Mouse (Mus musculus) hindbrain, postnatal 0 days (tissue): Measurements from ENCODE around the gene Gpr31b. TPM values are rescaled to one million over a fixed set of nuclear protein-coding genes. Genes with fewer than 3 reads are reported as not detected.
A peak's percentile ranks its signal among the peaks of the same experiment; 100 is the strongest.
"Not testable (repeated sequence)": the region's sequence is repeated elsewhere in the genome, so short reads cannot be mapped to it uniquely, and the experiment has no call there.

Experiments
- ATAC-seq: fragments of 200-750 bp; cut with Nextera tagmentation; 2 replicates; pipeline ENCODE4 v1.8.0; 2017; ENCODE audit warnings: mild to moderate bottlenecking, moderate TSS enrichment, moderate library complexity
- DNase-seq: peaks from one replicate; pipeline ENCODE4 v3.0.0-alpha.2; 2015; ENCODE audit warnings: low spot score
- H3K27ac ChIP-seq: fragments of 300-500 bp; sonication (generic); 2 replicates; pipeline ENCODE4 v1.5.1; 2014; ENCODE audit warnings: mild to moderate bottlenecking
- H3K27me3 ChIP-seq: fragments of 300-500 bp; sonication (generic); 2 replicates; pipeline ENCODE4 v1.6.1; 2014; ENCODE audit warnings: low read length, mixed read lengths; ENCODE audit not compliant: insufficient read depth
- H3K36me3 ChIP-seq: fragments of 300-500 bp; sonication (generic); 2 replicates; pipeline ENCODE4 v1.6.1; 2014; ENCODE audit warnings: low read length, mixed read lengths; ENCODE audit not compliant: insufficient read depth
- H3K4me1 ChIP-seq: fragments of 300-500 bp; sonication (generic); 2 replicates; pipeline ENCODE4 v1.6.1; 2014; ENCODE audit warnings: antibody characterized with exemption, low read length, mixed read lengths; ENCODE audit not compliant: insufficient read depth
- H3K4me2 ChIP-seq: fragments of 300-500 bp; sonication (generic); 2 replicates; pipeline ENCODE4 v1.6.1; 2014; ENCODE audit warnings: low read depth, mild to moderate bottlenecking, low read length, moderate library complexity, mixed read lengths
- H3K4me3 ChIP-seq: fragments of 300-500 bp; sonication (generic); 2 replicates; pipeline ENCODE4 v1.5.1; 2014; ENCODE audit warnings: low read length
- H3K9ac ChIP-seq: fragments of 300-500 bp; sonication (generic); replicated peaks from 2 replicates; pipeline ENCODE4 v1.6.1; 2014; ENCODE audit warnings: mild to moderate bottlenecking, low read length, moderate library complexity, mixed read lengths
- H3K9me3 ChIP-seq: fragments of 300-500 bp; sonication (generic); 2 replicates; pipeline ENCODE4 v1.6.1; 2016; ENCODE audit warnings: low read length, mixed read lengths
- CTCF ChIP-seq: IDR thresholded peaks from 2 replicates; pipeline ENCODE4 v1.5.1; 2016; ENCODE audit warnings: antibody characterized with exemption, control low read depth, low read depth
- WGBS: fragments of 180-500 bp; shearing (Covaris S2); extraction: QIAGEN DNeasy Blood & Tissue Kit; methylation state at CpG from one replicate; pipeline ENCODE4 v1.1.7; 2014; 5-methylcytosine and 5-hydroxymethylcytosine counted together
- polyA plus RNA-seq: library from polyadenylated mRNA; unstranded; fragments of >200 nt; fragmentation: Nextera tagmentation; extraction: Ambion mirVana; gene quantifications from 2 replicates; pipeline ENCODE4 v1.2.1, GENCODE M21; 2015
- total RNA-seq: library from RNA; depleted of rRNA; stranded (reverse); fragments of >200 nt; gene quantifications from 2 replicates; pipeline ENCODE4 v1.2.3, GENCODE M21; 2014

The Gpr31b gene
- total and polyA plus RNA-seq, 2 experiments from 2014 or later: 0.73 TPM; not detected in 1

GRCm38 (mm10) chr17:13043846-13044673, 8.0 kb downstream of the Gpr31b start:
- H3K4me2 ChIP-seq, H3K9me3 ChIP-seq, H3K4me1 ChIP-seq, H3K27ac ChIP-seq, H3K9ac ChIP-seq, H3K36me3 ChIP-seq, H3K27me3 ChIP-seq, H3K4me3 ChIP-seq: not testable (repeated sequence)
- peak; percentile 85 for DNase-seq
- 4% methylated on average over 3 of the region's 4 CpGs for WGBS
- peak; percentile 92 for ATAC-seq
- TF ChIP-seq CTCF: peak; percentile 73

- ATAC-seq, DNase-seq, H3K4me1 ChIP-seq, H3K36me3 ChIP-seq, H3K9ac ChIP-seq, H3K27me3 ChIP-seq, H3K9me3 ChIP-seq, H3K27ac ChIP-seq, H3K4me3 ChIP-seq, H3K4me2 ChIP-seq: not testable (repeated sequence)
- WGBS: 86% methylated on average over 3 of the region's 12 CpGs
Observed at GRCm38 (mm10) chr17:13036627-13037192, 15.4 kb downstream of the Gpr31b start.

GRCm38 (mm10) chr17:13013316-13013715, 38.8 kb downstream of the Gpr31b start:
- Histone ChIP-seq H3K9me3 (no peaks in the 10 kb centered on the region), H3K4me2 (no peak overlapping the region), H3K36me3 (peaks cover 43% of the 10 kb centered on the region), H3K27me3 (no peaks in the 10 kb centered on the region), H3K4me1 (no peaks in the 10 kb centered on the region), H3K4me3 (no peak overlapping the region), H3K9ac (no peak overlapping the region), H3K27ac (no peak overlapping the region)
- no peak for ATAC-seq
- TF ChIP-seq CTCF: no peak
- DNase-seq: no peak
- WGBS: 59% methylated on average over 3 of the region's 3 CpGs

- no peak overlapping the region for H3K9ac ChIP-seq
- no peak overlapping the region for H3K27ac ChIP-seq
- peak; percentile 67 for TF ChIP-seq CTCF
- H3K4me2 ChIP-seq: no peak overlapping the region
- H3K27me3 ChIP-seq: no peaks in the 10 kb centered on the region
- H3K36me3 ChIP-seq: peaks cover 29% of the 10 kb centered on the region; the same call in 1 of the 2 replicates
- H3K4me1 ChIP-seq: 0 out of 2 replicates have a peak, but pooled peaks cover 3% of the 10 kb centered on the region
- DNase-seq: peak; percentile 78
- WGBS: 31% methylated on average over 3 of the region's 3 CpGs
- H3K9me3 ChIP-seq: no peaks in the 10 kb centered on the region
- no peak overlapping the region for H3K4me3 ChIP-seq
- ATAC-seq: no peak
Observed at GRCm38 (mm10) chr17:13009887-13010286, 42.2 kb downstream of the Gpr31b start.

DNA sequence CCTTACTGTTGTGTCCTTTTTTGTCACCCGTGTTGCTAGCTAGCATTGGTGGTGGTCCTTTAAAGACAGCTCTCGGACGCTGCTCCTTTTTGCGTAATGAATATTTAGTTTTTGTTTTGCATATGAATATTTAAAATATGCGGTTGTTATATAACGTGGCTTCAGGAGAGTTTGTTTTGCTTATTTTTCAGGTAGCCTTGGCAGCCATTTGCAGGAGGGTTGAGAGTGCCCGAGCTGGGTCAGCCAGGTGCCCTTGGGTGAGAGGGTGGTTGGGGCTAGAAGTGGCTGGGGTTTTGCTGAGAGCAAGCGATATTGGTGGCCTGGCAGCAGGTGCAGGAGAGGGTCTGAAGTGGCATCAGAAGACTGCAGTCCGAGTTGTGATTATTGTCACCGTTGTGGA, 43.6 kb downstream of the Gpr31b start:
- Histone ChIP-seq H3K27ac (peak overlapping the region; percentile 91), H3K36me3 (peaks cover 17% of the 10 kb centered on the region; the same call in 1 of the 2 replicates), H3K9me3 (no peaks in the 10 kb centered on the region), H3K9ac (peak overlapping the region; percentile 86), H3K4me3 (peak overlapping the region; percentile 82), H3K27me3 (no peaks in the 10 kb centered on the region), H3K4me1 (0 out of 2 replicates have a peak, but pooled peaks cover 3% of the 10 kb centered on the region), H3K4me2 (peak overlapping the region; percentile 91)
- no peak for TF ChIP-seq CTCF
- ATAC-seq: no peak
- DNase-seq: peak; percentile 5
- 1% methylated on average over 10 of the region's 10 CpGs for WGBS

- Histone ChIP-seq H3K36me3 (peaks cover 11% of the 10 kb centered on the region; the same call in 1 of the 2 replicates), H3K9me3 (no peaks in the 10 kb centered on the region), H3K4me1 (0 out of 2 replicates have a peak, but pooled peaks cover 3% of the 10 kb centered on the region), H3K4me2 (peak overlapping the region; percentile 91), H3K9ac (peak overlapping the region; percentile 86), H3K27me3 (no peaks in the 10 kb centered on the region), H3K27ac (peak overlapping the region; percentile 91), H3K4me3 (peak overlapping the region; percentile 82)
- 0 out of 2 replicates have a peak, but pooled peaks have one; percentile 18 for TF ChIP-seq CTCF
- 2% methylated on average over 75 of the region's 76 CpGs for WGBS
- ATAC-seq (peak; percentile 97), DNase-seq (peak; percentile 98)
Observed at GRCm38 (mm10) chr17:13007730-13008425, 44.2 kb downstream of the Gpr31b start.
